Mouse (Mus musculus): ENCODE measurements around the gene Thsd1.

DNA sequence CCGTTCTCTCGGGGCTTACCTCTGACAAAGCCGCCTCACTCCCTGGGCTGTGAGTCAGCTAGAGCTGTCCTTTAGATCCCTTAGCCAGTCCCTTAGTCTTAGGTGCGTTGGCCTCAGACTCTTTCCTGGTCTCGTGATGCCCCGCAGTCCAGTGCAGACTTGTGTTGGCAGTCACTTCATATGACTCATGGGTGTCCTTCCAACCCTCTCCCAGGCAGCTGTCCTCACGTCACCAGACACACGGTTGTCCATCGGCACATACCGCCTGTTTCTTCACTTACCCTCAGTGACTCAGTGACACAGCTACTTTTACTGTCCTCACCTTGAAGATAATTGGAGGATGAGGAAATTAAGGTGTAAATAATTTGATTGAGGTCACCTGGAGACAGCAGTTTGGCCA lies 12.3 kb upstream of the Thsd1 start:
- TF ChIP-seq CTCF (IDR thresholded peaks at IDR 0.05; ENCODE audit: low read depth) (no peak), EP300 (IDR thresholded peaks at IDR 0.05; ENCODE audit: low read depth) (no peak)

Measured in liver, postnatal 0 days (tissue).